Mouse (Mus musculus): ENCODE results near the gene Gm43552. TPM values are rescaled to one million over a fixed set of nuclear protein-coding genes. Genes with fewer than 3 reads are reported as not detected.

Gm43552 gene
- polyA plus RNA-seq, 1 experiment = not detected

DNA sequence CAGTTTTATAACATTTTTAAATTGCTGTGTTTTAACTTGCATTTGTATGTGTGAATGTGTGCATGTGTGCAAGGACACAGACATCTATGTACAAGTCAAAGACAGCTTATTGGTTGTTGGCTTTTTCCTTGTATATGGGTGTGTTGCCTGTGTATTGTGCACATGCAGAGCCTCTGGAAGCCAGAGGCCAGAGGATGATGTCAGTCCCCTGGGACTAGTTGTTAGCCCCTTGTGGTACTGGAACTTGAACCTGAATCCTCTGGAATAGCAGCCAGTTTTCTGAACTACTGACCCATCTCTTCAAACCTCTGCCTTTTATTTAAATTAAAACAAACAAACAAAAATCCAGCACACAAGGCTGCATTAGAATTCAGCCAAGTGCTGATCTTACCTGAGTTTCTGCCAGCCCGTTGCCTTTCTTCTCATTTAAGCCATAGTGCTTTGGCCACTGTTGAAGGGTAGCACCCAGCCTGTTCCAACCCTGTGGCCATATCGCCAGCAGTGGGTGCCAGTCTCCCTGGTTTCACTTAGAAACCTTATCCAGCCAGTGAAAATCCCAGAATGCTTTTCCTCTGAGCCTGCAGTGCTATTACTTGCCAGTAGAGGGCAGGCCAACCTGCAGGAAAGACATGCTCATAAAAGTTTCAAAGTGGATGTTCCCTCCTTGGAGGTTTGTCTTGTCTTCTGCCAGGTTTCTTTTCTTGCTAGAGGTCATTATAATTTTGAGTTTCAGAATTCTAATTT lies 91.2 kb downstream of the Gm43552 start:
- H3K27me3 ChIP-seq (ENCODE audit: control insufficient read depth, insufficient read depth, insufficient read length) = no peaks in the 10 kb centered on the region
- no peak for TF ChIP-seq MYOG (IDR thresholded peaks at IDR 0.05; ENCODE audit: control insufficient read depth in 1 of 3, insufficient read depth in 1 of 3, insufficient read length in 2 of 3, low read depth in 2 of 3)
- no peak for TF ChIP-seq POLR2A (IDR thresholded peaks at IDR 0.05; ENCODE audit: insufficient read length, low read depth)
- TF ChIP-seq TCF3 (IDR thresholded peaks at IDR 0.05; ENCODE audit: insufficient read length, low read depth) = no peak
- TF ChIP-seq REST (IDR thresholded peaks at IDR 0.05; ENCODE audit: insufficient read depth, insufficient read length) = no peak
- TF ChIP-seq POLR2AphosphoS2 (IDR thresholded peaks at IDR 0.05; ENCODE audit: insufficient read length, low read depth) = no peak
- no peak overlapping the region for H3ac ChIP-seq (ENCODE audit: control insufficient read depth, insufficient read length)
- no peaks in the 10 kb centered on the region for H3K79me2 ChIP-seq (ENCODE audit: control insufficient read depth, insufficient read depth)
- peaks cover 22% of the 10 kb centered on the region for H3K36me3 ChIP-seq (ENCODE audit: control insufficient read depth, insufficient read depth)
- H3K4me3 ChIP-seq = no peak overlapping the region
- no peak overlapping the region for H3K4me2 ChIP-seq (ENCODE audit: low read depth)

DNA sequence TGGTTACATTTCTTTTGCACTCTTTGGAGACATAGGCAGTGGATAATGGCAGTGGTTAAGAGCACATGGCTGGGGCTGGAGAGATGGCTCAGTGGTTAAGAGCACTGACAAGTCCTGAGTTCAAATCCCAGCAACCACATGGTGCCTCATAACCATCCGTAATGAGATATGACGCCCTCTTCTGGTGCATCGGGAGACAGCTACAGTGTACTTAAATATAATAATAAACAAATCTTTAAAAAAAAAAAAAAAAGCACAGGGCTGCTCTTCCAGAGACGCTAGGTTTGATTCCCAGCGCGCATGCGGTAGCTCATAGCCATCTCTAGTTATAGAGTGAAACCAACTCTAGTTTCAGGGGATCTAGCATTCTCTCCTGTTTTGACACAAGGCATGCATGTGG lies 98.2 kb downstream of the Gm43552 start:
- no peak for TF ChIP-seq SRF (IDR thresholded peaks at IDR 0.05; ENCODE audit: control insufficient read depth, insufficient read length, low read depth)
- no peak for TF ChIP-seq TCF3 (IDR thresholded peaks at IDR 0.05; ENCODE audit: insufficient read length, low read depth)
- TF ChIP-seq POLR2AphosphoS2 (IDR thresholded peaks at IDR 0.05; ENCODE audit: insufficient read length, low read depth) = no peak
- no peak for TF ChIP-seq TCF12 (IDR thresholded peaks at IDR 0.05; ENCODE audit: insufficient read depth, poor library complexity, severe bottlenecking)
- TF ChIP-seq MAX (IDR thresholded peaks at IDR 0.05; ENCODE audit: low read depth) = no peak
- no peak for TF ChIP-seq USF1 (IDR thresholded peaks at IDR 0.05; ENCODE audit: low read depth)
- no peaks in the 10 kb centered on the region for H3K27me3 ChIP-seq (ENCODE audit: control insufficient read depth, insufficient read depth, insufficient read length)
- peaks cover 21% of the 10 kb centered on the region for H3K36me3 ChIP-seq (ENCODE audit: control insufficient read depth, insufficient read depth)

DNA sequence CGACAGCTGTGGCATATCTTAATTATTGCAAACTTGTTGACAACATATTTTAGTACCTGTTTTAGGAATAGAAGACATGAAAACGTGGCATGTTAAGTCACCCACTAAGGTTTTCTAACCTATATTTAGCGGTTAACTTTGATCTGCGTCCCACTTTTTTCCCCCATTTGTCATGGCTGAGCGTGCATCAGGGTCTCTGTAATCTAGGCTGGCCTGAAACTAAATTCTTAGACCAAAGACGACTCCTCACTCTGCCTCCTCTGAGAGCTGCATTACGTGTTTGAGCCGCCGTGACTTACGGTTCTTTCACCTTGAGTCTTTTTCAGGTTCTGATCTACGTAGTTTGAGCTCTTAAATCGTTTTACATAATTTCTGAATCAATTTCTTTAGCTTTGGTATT lies 100.9 kb downstream of the Gm43552 start:
- H3K79me2 ChIP-seq (ENCODE audit: control insufficient read depth, insufficient read depth) = peaks cover 50% of the 10 kb centered on the region
- peaks cover 35% of the 10 kb centered on the region for H3K36me3 ChIP-seq (ENCODE audit: control insufficient read depth, insufficient read depth)
- peak overlapping the region; percentile 79 for H3ac ChIP-seq (ENCODE audit: control insufficient read depth, insufficient read length)
- peak overlapping the region; percentile 98 for H3K4me3 ChIP-seq
- no peaks in the 10 kb centered on the region for H3K27me3 ChIP-seq (ENCODE audit: control insufficient read depth, insufficient read depth, insufficient read length)
- H3K4me2 ChIP-seq (ENCODE audit: low read depth) = peak overlapping the region; percentile 92
- no peak for TF ChIP-seq CEBPB (IDR thresholded peaks at IDR 0.05; ENCODE audit: insufficient read depth, poor library complexity, severe bottlenecking)
- TF ChIP-seq REST (IDR thresholded peaks at IDR 0.05; ENCODE audit: insufficient read depth, insufficient read length) = no peak
- no peak for TF ChIP-seq TCF3 (IDR thresholded peaks at IDR 0.05; ENCODE audit: insufficient read length, low read depth)

More for the DNA sequence above, 98.2 kb downstream of the Gm43552 start:
- Histone ChIP-seq H3K4me3 (no peak overlapping the region), H3K79me2 (ENCODE audit: control insufficient read depth, insufficient read depth) (peaks cover 37% of the 10 kb centered on the region), H3K4me2 (ENCODE audit: low read depth) (no peak overlapping the region), H3ac (ENCODE audit: control insufficient read depth, insufficient read length) (no peak overlapping the region)

DNA sequence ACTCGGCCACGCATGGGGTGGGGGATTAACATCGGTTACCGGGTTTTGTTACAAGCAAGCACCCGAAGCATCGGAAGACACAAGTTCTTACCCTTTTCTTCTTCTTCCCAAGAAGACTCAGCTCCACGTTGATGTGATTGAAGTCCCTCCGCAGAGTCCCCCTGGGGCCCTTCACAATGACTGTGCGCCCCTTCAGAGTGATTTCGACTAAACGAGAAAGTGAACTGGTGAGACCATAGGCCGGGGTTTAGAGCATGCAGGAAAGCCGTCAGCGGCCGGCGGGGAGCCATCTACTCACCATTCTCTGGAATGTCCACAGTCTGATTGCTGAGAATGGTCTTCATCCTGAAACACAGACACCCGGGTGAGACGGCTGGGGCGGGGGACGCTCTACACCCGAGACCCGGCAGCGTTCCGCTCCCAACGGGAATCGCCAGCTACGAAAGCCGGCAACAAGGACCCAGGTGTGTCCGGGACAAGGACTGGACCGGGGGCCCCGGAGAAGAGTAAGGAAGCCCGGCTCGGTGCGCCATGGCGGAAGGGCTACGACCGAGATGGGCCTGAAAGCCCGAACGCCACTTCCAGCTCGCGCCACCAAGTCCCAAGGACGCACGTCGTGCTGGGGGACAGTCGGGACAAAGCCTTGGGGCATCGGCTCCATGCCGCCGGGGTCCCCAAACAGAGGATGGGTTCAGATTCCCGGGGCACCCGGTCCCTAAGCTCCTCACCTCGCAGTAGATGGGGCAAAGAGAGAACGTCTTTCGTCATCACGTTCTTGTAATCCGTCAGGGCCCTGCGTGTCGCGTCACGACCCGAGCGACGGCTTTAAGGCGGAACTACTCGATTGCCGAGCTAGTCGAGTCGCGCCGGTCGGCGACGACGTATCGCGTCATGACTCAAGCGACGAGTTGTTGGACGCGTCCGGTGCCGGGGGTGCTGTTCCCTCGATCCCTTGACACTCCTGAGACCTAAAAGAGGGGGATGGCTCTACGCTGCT lies 101.7 kb downstream of the Gm43552 start, which contains the start of the genes Rpl9 and Lias:
TSS of gene Rpl9 (minus strand) at position 797 of the 997 bp plus-strand sequence.
TSS of gene Lias (plus strand) at position 850 of the 997 bp plus-strand sequence.
- Histone ChIP-seq H3ac (ENCODE audit: control insufficient read depth, insufficient read length) (peak within 1 kb of the TSS; percentile 79), H3K79me2 (ENCODE audit: control insufficient read depth, insufficient read depth) (peaks cover 50% of the 10 kb centered on the region), H3K4me2 (ENCODE audit: low read depth) (peak within 1 kb of the TSS; percentile 97), H3K27me3 (ENCODE audit: control insufficient read depth, insufficient read depth, insufficient read length) (no peaks in the 10 kb centered on the region), H3K4me3 (peak within 1 kb of the TSS; percentile 98), H3K36me3 (ENCODE audit: control insufficient read depth, insufficient read depth) (peaks cover 32% of the 10 kb centered on the region)
- TF ChIP-seq CEBPB (IDR thresholded peaks at IDR 0.05; ENCODE audit: insufficient read depth, poor library complexity, severe bottlenecking) = 0 out of 2 replicates have a peak, but pooled peaks have one; percentile 8
- peak; percentile 91 for TF ChIP-seq POLR2AphosphoS2 (IDR thresholded peaks at IDR 0.05; ENCODE audit: insufficient read length, low read depth)
- peak in 1 of 3 experiments; percentile 4 for TF ChIP-seq MYOG (IDR thresholded peaks at IDR 0.05; ENCODE audit: control insufficient read depth in 1 of 3, insufficient read depth in 1 of 3, insufficient read length in 2 of 3, low read depth in 2 of 3)
- TF ChIP-seq POLR2A (IDR thresholded peaks at IDR 0.05; ENCODE audit: insufficient read length, low read depth) = peak; percentile 78
- no peak for TF ChIP-seq TCF12 (IDR thresholded peaks at IDR 0.05; ENCODE audit: insufficient read depth, poor library complexity, severe bottlenecking)
- TF ChIP-seq SRF (IDR thresholded peaks at IDR 0.05; ENCODE audit: control insufficient read depth, insufficient read length, low read depth) = peak; percentile 95
- TF ChIP-seq MAX (IDR thresholded peaks at IDR 0.05; ENCODE audit: low read depth) = peak; percentile 18
- no peak for TF ChIP-seq USF1 (IDR thresholded peaks at IDR 0.05; ENCODE audit: low read depth)
- TF ChIP-seq TCF3 (IDR thresholded peaks at IDR 0.05; ENCODE audit: insufficient read length, low read depth) = no peak
- TF ChIP-seq E2F4 (IDR thresholded peaks at IDR 0.05; ENCODE audit: insufficient read depth) = no peak
- peak; percentile 3 for TF ChIP-seq REST (IDR thresholded peaks at IDR 0.05; ENCODE audit: insufficient read depth, insufficient read length)
- no peak for TF ChIP-seq MYOD1 (IDR thresholded peaks at IDR 0.05; ENCODE audit: control insufficient read depth in 1 of 3, insufficient read length in 2 of 3, low read depth in 2 of 3)
